Mouse (Mus musculus) spleen, adult 2 months (tissue): ENCODE results near the gene Smox. TPM values are rescaled to one million over a fixed set of nuclear protein-coding genes. Genes with fewer than 3 reads are reported as not detected.
"Not testable (repeated sequence)": the region's sequence is repeated elsewhere in the genome, so short reads cannot be mapped to it uniquely, and the experiment has no call there.

Experiments
- DNase-seq, 2 experiments: peaks; one replicate each; pipeline versions ENCODE4 v3.0.0 to v3.0.0-alpha.2; 2012 to 2021; ENCODE audit warnings: low spot score in 2 of 2, low read depth in 1 of 2
- H3K27ac ChIP-seq: fragments of 200-500 bp; 2 replicates; pipeline ENCODE4 v1.5.1; 2012; ENCODE audit warnings: low read length, inconsistent platforms; ENCODE audit not compliant: insufficient read depth
- H3K27me3 ChIP-seq: fragments of 200-500 bp; 2 replicates; pipeline ENCODE4 v1.6.1; 2012; ENCODE audit warnings: mild to moderate bottlenecking, moderate library complexity, low read length, inconsistent platforms; ENCODE audit not compliant: control insufficient read depth, insufficient read depth
- H3K36me3 ChIP-seq: fragments of 200-500 bp; 2 replicates; pipeline ENCODE4 v1.6.1; 2012; ENCODE audit warnings: mild to moderate bottlenecking, low read length, inconsistent platforms; ENCODE audit not compliant: control insufficient read depth, insufficient read depth
- H3K4me1 ChIP-seq: fragments of 200-500 bp; 2 replicates; pipeline ENCODE4 v1.6.1; 2011; ENCODE audit warnings: inconsistent platforms; ENCODE audit not compliant: control insufficient read depth, insufficient read depth, insufficient read length
- H3K4me3 ChIP-seq: fragments of 200-500 bp; 2 replicates; pipeline ENCODE4 v1.5.1; 2011; ENCODE audit warnings: mild to moderate bottlenecking, inconsistent platforms; ENCODE audit not compliant: insufficient read depth, insufficient read length; ENCODE audit errors: extremely low read depth
- CTCF ChIP-seq: fragments of 200-500 bp; IDR thresholded peaks from 2 replicates; pipeline ENCODE4 v1.5.1; 2011; ENCODE audit warnings: mild to moderate bottlenecking, inconsistent platforms; ENCODE audit not compliant: insufficient read depth, insufficient read length, insufficient replicate concordance; ENCODE audit errors: extremely low read depth
- POLR2A ChIP-seq: fragments of 200-500 bp; IDR thresholded peaks from 2 replicates; pipeline ENCODE4 v1.6.1; 2011; ENCODE audit warnings: low read depth, low read length, inconsistent platforms
- WGBS: fragments of 180-500 bp; shearing (Covaris S2); methylation state at CpG from one replicate; pipeline ENCODE4 v1.1.7; 2018; 5-methylcytosine and 5-hydroxymethylcytosine counted together
- polyA plus RNA-seq: library from polyadenylated mRNA; depleted of rRNA; stranded (reverse); fragments of >200 nt; gene quantifications from 2 replicates; pipeline ENCODE4 v1.2.3, GENCODE M21; 2012

Gene Smox
- polyA plus RNA-seq, 1 experiment = 91.7 TPM

DNA sequence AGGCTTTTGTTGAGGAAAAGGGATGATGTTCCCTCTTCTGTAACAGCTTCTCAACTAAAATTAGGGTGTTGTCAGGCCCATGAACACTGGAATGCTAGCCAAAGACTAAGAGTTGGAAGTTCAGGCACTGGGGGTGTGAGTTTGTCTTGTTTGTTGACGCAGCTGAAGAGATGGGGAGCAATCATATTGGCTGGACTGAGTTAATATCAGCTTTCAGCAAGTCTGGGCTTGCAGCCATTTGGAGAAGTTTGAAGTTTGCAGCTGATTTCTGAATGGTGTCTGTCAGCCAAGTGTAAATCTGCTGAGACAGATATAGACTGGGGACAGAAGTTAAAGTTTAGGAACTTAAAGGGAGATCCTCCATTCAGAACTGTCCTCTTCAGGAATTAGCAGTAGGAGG is 21.4 kb upstream of the Smox start:
- Histone ChIP-seq H3K27me3 (no peaks in the 10 kb centered on the region), H3K4me1 (no peaks in the 10 kb centered on the region), H3K36me3 (no peaks in the 10 kb centered on the region), H3K4me3 (no peak overlapping the region), H3K27ac (no peak overlapping the region)
- no peak for DNase-seq
- TF ChIP-seq POLR2A (no peak), CTCF (no peak)
- 58% methylated on average over 1 of the region's 1 CpGs for WGBS

- 91% methylated on average over 6 of the region's 6 CpGs for WGBS
- H3K27ac ChIP-seq = no peak overlapping the region
Observed at GRCm38 (mm10) chr2:131473749-131474148, 17.5 kb upstream of the Smox start.

DNA sequence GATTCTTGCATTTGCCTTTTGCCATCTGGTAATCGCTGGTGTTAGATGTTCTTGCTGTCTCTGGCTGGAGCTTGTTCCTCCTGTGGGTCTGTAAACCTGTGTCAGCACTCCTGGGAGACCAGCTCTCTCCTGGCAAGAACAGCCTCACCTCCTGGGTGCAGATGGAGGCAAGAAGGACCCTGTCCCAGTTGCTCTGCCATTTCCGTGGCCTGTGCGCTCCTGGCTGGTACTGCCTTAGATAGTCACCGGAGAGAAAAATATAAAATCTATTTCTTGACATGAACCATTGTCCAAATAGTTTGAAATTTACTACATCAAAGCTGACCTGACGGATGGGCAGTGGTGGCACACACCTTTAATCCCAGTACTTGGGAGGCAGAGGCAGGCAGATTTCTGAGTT is 14.2 kb upstream of the Smox start:
- H3K4me3 ChIP-seq, H3K27ac ChIP-seq, H3K4me1 ChIP-seq, H3K36me3 ChIP-seq, H3K27me3 ChIP-seq, DNase-seq: not testable (repeated sequence)
- WGBS = 92% methylated on average over 5 of the region's 5 CpGs

More at GRCm38 (mm10) chr2:131473749-131474148, 17.5 kb upstream of the Smox start:
- no peak overlapping the region for H3K4me3 ChIP-seq
- no peak for TF ChIP-seq CTCF
- no peak for TF ChIP-seq POLR2A
- DNase-seq = no peak
- H3K36me3 ChIP-seq = no peaks in the 10 kb centered on the region
- H3K4me1 ChIP-seq = no peaks in the 10 kb centered on the region
- no peaks in the 10 kb centered on the region for H3K27me3 ChIP-seq

DNA sequence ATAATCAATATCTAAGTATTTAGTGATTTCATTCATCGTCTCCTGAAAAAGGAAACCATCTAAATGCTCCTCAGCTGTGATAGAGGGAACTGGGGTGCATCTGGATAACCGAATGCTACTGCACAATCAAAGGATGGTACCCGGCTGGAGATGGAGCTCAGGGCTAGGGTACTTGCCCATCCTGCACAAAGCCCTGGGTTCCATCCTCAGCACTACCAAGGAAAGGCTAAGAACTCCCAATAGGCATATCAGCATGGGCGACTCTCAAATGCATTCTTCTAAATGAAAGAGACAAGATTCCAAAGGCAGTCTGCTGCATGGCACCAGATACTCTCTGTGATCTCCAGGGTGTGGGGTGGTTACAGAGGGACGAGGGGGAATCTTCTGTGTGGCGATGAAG is 13.4 kb upstream of the Smox start:
- H3K27ac ChIP-seq = no peak overlapping the region
- no peak for DNase-seq
- WGBS = 84% methylated on average over 6 of the region's 6 CpGs
- H3K36me3 ChIP-seq = no peaks in the 10 kb centered on the region
- no peak overlapping the region for H3K4me3 ChIP-seq
- no peak for TF ChIP-seq POLR2A
- no peak for TF ChIP-seq CTCF
- no peaks in the 10 kb centered on the region for H3K4me1 ChIP-seq
- H3K27me3 ChIP-seq = no peaks in the 10 kb centered on the region

DNA sequence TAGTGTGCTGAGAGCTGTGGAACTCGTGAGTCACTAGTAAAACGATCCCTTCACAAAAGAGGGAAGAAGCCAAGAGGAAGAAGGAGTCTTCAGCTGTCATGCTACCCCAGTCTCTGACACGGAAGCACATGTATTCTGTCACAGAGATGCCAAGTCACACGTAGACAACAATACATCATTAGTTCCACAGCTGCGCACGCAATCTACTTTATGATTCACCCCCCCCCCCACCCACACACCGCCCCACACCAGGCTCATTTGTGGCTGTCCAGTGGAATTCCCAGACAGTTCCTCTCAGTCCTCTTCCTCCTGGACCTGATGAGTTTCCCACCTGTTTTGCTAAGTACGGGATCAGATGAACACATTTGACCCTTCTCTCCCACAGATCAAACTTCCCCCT is 12.9 kb upstream of the Smox start:
- H3K4me1 ChIP-seq = no peaks in the 10 kb centered on the region
- 73% methylated on average over 8 of the region's 8 CpGs for WGBS
- H3K27ac ChIP-seq = no peak overlapping the region
- no peak for TF ChIP-seq POLR2A
- TF ChIP-seq CTCF = no peak
- DNase-seq = no peak
- no peaks in the 10 kb centered on the region for H3K36me3 ChIP-seq
- H3K27me3 ChIP-seq = no peaks in the 10 kb centered on the region
- H3K4me3 ChIP-seq = no peak overlapping the region

GRCm38 (mm10) chr2:131478916-131479315 is 12.4 kb upstream of the Smox start:
- H3K4me3 ChIP-seq = no peak overlapping the region
- 93% methylated on average over 4 of the region's 4 CpGs for WGBS
- no peaks in the 10 kb centered on the region for H3K27me3 ChIP-seq
- TF ChIP-seq CTCF (no peak), POLR2A (no peak)
- H3K27ac ChIP-seq = no peak overlapping the region
- H3K4me1 ChIP-seq = no peaks in the 10 kb centered on the region
- H3K36me3 ChIP-seq = no peaks in the 10 kb centered on the region
- DNase-seq = no peak

GRCm38 (mm10) chr2:131481733-131482132 is 9.6 kb upstream of the Smox start:
- WGBS = 65% methylated on average over 1 of the region's 1 CpGs
- Histone ChIP-seq H3K36me3 (no peaks in the 10 kb centered on the region), H3K27ac (no peak overlapping the region), H3K4me1 (no peaks in the 10 kb centered on the region), H3K27me3 (no peaks in the 10 kb centered on the region), H3K4me3 (no peak overlapping the region)
- no peak for DNase-seq
- TF ChIP-seq CTCF = no peak
